Mouse (Mus musculus) lung, postnatal 0 days (tissue): Measurements from ENCODE around the gene Cfap99.

Experiments used
- CTCF ChIP-seq: IDR thresholded peaks from 2 replicates; pipeline ENCODE4 v1.5.1; 2016; ENCODE audit warnings: antibody characterized with exemption, mild to moderate bottlenecking
- EP300 ChIP-seq: IDR thresholded peaks from 2 replicates; pipeline ENCODE4 v1.6.1; 2016; ENCODE audit warnings: antibody characterized with exemption, mild to moderate bottlenecking, control low read depth

- no peak for TF ChIP-seq EP300
- no peak for TF ChIP-seq CTCF
Measured at GRCm38 (mm10) chr5:34336775-34337450, 48.5 kb downstream of the Cfap99 start.
